Mouse (Mus musculus) embryo, embryonic 9.5 days (tissue): ENCODE measurements around the gene Ces1h.
A peak's percentile ranks its signal among the peaks of the same experiment; 100 is the strongest.
"Not testable (repeated sequence)": the region's sequence is repeated elsewhere in the genome, so short reads cannot be mapped to it uniquely, and the experiment has no call there.

ENCODE experiments used
- DNase-seq: peaks from one replicate; pipeline ENCODE4 v3.0.0-alpha.2; 2017; ENCODE audit errors: extremely low spot score

The Ces1h gene

GRCm38 (mm10) chr8:93379625-93380024 is at the start of gene Ces1h:
Gene Ces1h (minus strand): TSS chr8:93379725.
- DNase-seq = no peak

GRCm38 (mm10) chr8:93427195-93427594 is 47.7 kb upstream of the Ces1h start:
- no peak for DNase-seq

GRCm38 (mm10) chr8:93415387-93415786 is 35.9 kb upstream of the Ces1h start:
- no peak for DNase-seq

GRCm38 (mm10) chr8:93408830-93409229 is 29.3 kb upstream of the Ces1h start:
- DNase-seq = no peak

- no peak for DNase-seq
Measured at GRCm38 (mm10) chr8:93399698-93400097, 20.2 kb upstream of the Ces1h start.

- no peak for DNase-seq
Measured at GRCm38 (mm10) chr8:93398044-93398443, 18.5 kb upstream of the Ces1h start.

GRCm38 (mm10) chr8:93394079-93394619 is 14.6 kb upstream of the Ces1h start:
- DNase-seq = not testable (repeated sequence)

GRCm38 (mm10) chr8:93369481-93369880 is 10.0 kb downstream of the Ces1h start:
- no peak for DNase-seq

GRCm38 (mm10) chr8:93360113-93360512 is 19.4 kb downstream of the Ces1h start:
- DNase-seq = peak; percentile 4

- no peak for DNase-seq
Measured at GRCm38 (mm10) chr8:93339531-93339930, 40.0 kb downstream of the Ces1h start.

- DNase-seq = no peak
Measured at GRCm38 (mm10) chr8:93337207-93337606, 42.3 kb downstream of the Ces1h start, which contains the start of gene Ces1g. Gene Ces1g (minus strand): TSS chr8:93337308.

- no peak for DNase-seq
Measured at GRCm38 (mm10) chr8:93332703-93333102, 46.8 kb downstream of the Ces1h start.

GRCm38 (mm10) chr8:93331151-93331550 is 48.4 kb downstream of the Ces1h start:
- DNase-seq = no peak

- DNase-seq = no peak
Measured at GRCm38 (mm10) chr8:93325123-93325522, 54.4 kb downstream of the Ces1h start.

GRCm38 (mm10) chr8:93317031-93317430 is 62.5 kb downstream of the Ces1h start:
- no peak for DNase-seq

GRCm38 (mm10) chr8:93315557-93315956 is 64.0 kb downstream of the Ces1h start:
- DNase-seq = no peak
